Mouse (Mus musculus) MEL (cell line): ENCODE data around the gene Lrrc29. TPM values are rescaled to one million over a fixed set of nuclear protein-coding genes. Genes with fewer than 3 reads are reported as not detected.
A peak's percentile ranks its signal among the peaks of the same experiment; 100 is the strongest.

ENCODE experiments used
- DNase-seq: peaks from one replicate; pipeline ENCODE4 v3.0.0; 2011; ENCODE audit warnings: low read depth, low spot score
- H3K27ac ChIP-seq: 2 replicates; pipeline ENCODE4 v1.5.1; 2012; ENCODE audit warnings: low read depth, mild to moderate bottlenecking, control low read depth, low read length, moderate library complexity; ENCODE audit not compliant: control insufficient read depth
- H3K27me3 ChIP-seq, 2 experiments: fragments of 150-350 bp in 1 of 2; sonication (generic) in 1 of 2; 2 replicates each; pipeline ENCODE4 v1.6.1; 2012; ENCODE audit warnings: low read length in 2 of 2, mild to moderate bottlenecking in 2 of 2, improper control_type of control experiment in 1 of 2, moderate library complexity in 1 of 2; ENCODE audit not compliant: insufficient read depth in 2 of 2, control insufficient read depth in 1 of 2
- H3K36me3 ChIP-seq, 2 experiments: 2 replicates each; pipeline ENCODE4 v1.6.1; 2012 to 2014; ENCODE audit warnings: low read length in 2 of 2, improper control_type of control experiment in 1 of 2, inconsistent platforms in 1 of 2, mild to moderate bottlenecking in 1 of 2; ENCODE audit not compliant: insufficient read depth in 2 of 2, control insufficient read depth in 1 of 2
- H3K4me1 ChIP-seq, 2 experiments: fragments of 150-350 bp in 1 of 2; sonication (generic) in 1 of 2; 2 replicates each; pipeline ENCODE4 v1.6.1; 2012; ENCODE audit warnings: low read length in 2 of 2, improper control_type of control experiment in 1 of 2, mild to moderate bottlenecking in 1 of 2; ENCODE audit not compliant: insufficient read depth in 2 of 2, control insufficient read depth in 1 of 2
- H3K4me3 ChIP-seq, 2 experiments: fragments of 150-350 bp in 1 of 2; sonication (generic) in 1 of 2; 2 replicates each; pipeline ENCODE4 v1.5.1; 2012; ENCODE audit warnings: low read depth in 2 of 2, low read length in 2 of 2, mild to moderate bottlenecking in 2 of 2, moderate library complexity in 2 of 2, control low read depth in 1 of 2, improper control_type of control experiment in 1 of 2; ENCODE audit not compliant: control insufficient read depth in 1 of 2, insufficient read depth in 1 of 2
- H3K79me2 ChIP-seq: 2 replicates; pipeline ENCODE4 v1.6.1; 2012; ENCODE audit warnings: mild to moderate bottlenecking, low read length, moderate library complexity; ENCODE audit not compliant: control insufficient read depth, poor library complexity, insufficient read depth
- H3K9ac ChIP-seq: 2 replicates; pipeline ENCODE4 v1.6.1; 2012; ENCODE audit warnings: low read depth, mild to moderate bottlenecking, control low read depth, low read length, moderate library complexity; ENCODE audit not compliant: control insufficient read depth, poor library complexity, severe bottlenecking
- H3K9me3 ChIP-seq: fragments of 150-350 bp; sonication (generic); replicated peaks from 2 replicates; pipeline ENCODE4 v1.6.1; 2012; ENCODE audit warnings: mild to moderate bottlenecking, low read length, improper control_type of control experiment, moderate library complexity; ENCODE audit not compliant: insufficient read depth
- BHLHE40 ChIP-seq: IDR thresholded peaks from 2 replicates; pipeline ENCODE4 v1.6.1; 2012; ENCODE audit warnings: low read depth, mild to moderate bottlenecking, inconsistent platforms, low read length, improper control_type of control experiment, borderline replicate concordance
- CHD1 ChIP-seq: IDR thresholded peaks from 2 replicates; pipeline ENCODE4 v1.6.1; 2012; ENCODE audit warnings: low read depth, mild to moderate bottlenecking, inconsistent platforms, low read length, improper control_type of control experiment
- CHD2 ChIP-seq: IDR thresholded peaks from 2 replicates; pipeline ENCODE4 v1.6.1; 2011; ENCODE audit warnings: low read length, improper control_type of control experiment
- CTCF ChIP-seq, 3 experiments: IDR thresholded peaks in 2 of 3; conservative IDR thresholded peaks in 1 of 3; 2 replicates each; pipeline ENCODE4 v1.5.1; 2011 to 2012; ENCODE audit warnings: low read length in 3 of 3, low read depth in 2 of 3, mild to moderate bottlenecking in 2 of 3, improper control_type of control experiment in 1 of 3, inconsistent platforms in 1 of 3, mixed read lengths in 1 of 3, moderate library complexity in 1 of 3; ENCODE audit not compliant: control insufficient read depth in 1 of 3, insufficient read depth in 1 of 3, poor library complexity in 1 of 3, severe bottlenecking in 1 of 3
- E2F4 ChIP-seq: IDR thresholded peaks from 2 replicates; pipeline ENCODE4 v1.6.1; 2011; ENCODE audit warnings: low read depth, low read length, improper control_type of control experiment, borderline replicate concordance
- ELF1 ChIP-seq: IDR thresholded peaks from 2 replicates; pipeline ENCODE4 v1.6.1; 2014; ENCODE audit warnings: low read depth, mild to moderate bottlenecking, inconsistent platforms, low read length, improper control_type of control experiment, moderate library complexity
- EP300 ChIP-seq, 2 experiments: IDR thresholded peaks; 2 replicates each; pipeline ENCODE4 v1.6.1; 2011; ENCODE audit warnings: improper control_type of control experiment in 2 of 2, low read length in 2 of 2, low read depth in 1 of 2, mild to moderate bottlenecking in 1 of 2
- ETS1 ChIP-seq: IDR thresholded peaks from 2 replicates; pipeline ENCODE4 v1.6.1; 2012; ENCODE audit warnings: low read depth, mild to moderate bottlenecking, inconsistent platforms, low read length, improper control_type of control experiment, moderate library complexity
- GABPA ChIP-seq: IDR thresholded peaks from 2 replicates; pipeline ENCODE4 v1.6.1; 2012; ENCODE audit warnings: low read depth, mild to moderate bottlenecking, inconsistent platforms, low read length, improper control_type of control experiment, moderate library complexity
- GATA1 ChIP-seq: IDR thresholded peaks from 2 replicates; pipeline ENCODE4 v1.6.1; 2011; ENCODE audit warnings: low read depth, low read length, improper control_type of control experiment
- HCFC1 ChIP-seq: IDR thresholded peaks from 2 replicates; pipeline ENCODE4 v1.6.1; 2012; ENCODE audit warnings: low read depth, mild to moderate bottlenecking, inconsistent platforms, low read length, improper control_type of control experiment, moderate library complexity
- JUND ChIP-seq: IDR thresholded peaks from 2 replicates; pipeline ENCODE4 v1.6.1; 2011; ENCODE audit warnings: low read depth, mild to moderate bottlenecking, improper control_type of control experiment, low read length
- MAFK ChIP-seq: IDR thresholded peaks from 2 replicates; pipeline ENCODE4 v1.6.1; 2011; ENCODE audit warnings: low read depth, mild to moderate bottlenecking, low read length, improper control_type of control experiment, borderline replicate concordance
- MAX ChIP-seq: IDR thresholded peaks from 2 replicates; pipeline ENCODE4 v1.6.1; 2011; ENCODE audit warnings: low read length, improper control_type of control experiment
- MAZ ChIP-seq: IDR thresholded peaks from 2 replicates; pipeline ENCODE4 v1.6.1; 2012; ENCODE audit warnings: low read depth, mild to moderate bottlenecking, inconsistent platforms, low read length, improper control_type of control experiment
- MEF2A ChIP-seq: IDR thresholded peaks from 2 replicates; pipeline ENCODE4 v1.6.1; 2014; ENCODE audit warnings: low read depth, mild to moderate bottlenecking, inconsistent platforms, low read length, improper control_type of control experiment; ENCODE audit not compliant: poor library complexity, insufficient replicate concordance, severe bottlenecking; ENCODE audit errors: extremely low read depth
- MXI1 ChIP-seq: IDR thresholded peaks from 2 replicates; pipeline ENCODE4 v1.6.1; 2011; ENCODE audit warnings: mild to moderate bottlenecking, low read depth, low read length, improper control_type of control experiment
- MYC ChIP-seq: IDR thresholded peaks from 2 replicates; pipeline ENCODE4 v1.6.1; 2011; ENCODE audit warnings: low read depth, mild to moderate bottlenecking, low read length, improper control_type of control experiment, moderate library complexity
- NELFE ChIP-seq: IDR thresholded peaks from 2 replicates; pipeline ENCODE4 v1.6.1; 2011; ENCODE audit warnings: low read depth, low read length, improper control_type of control experiment
- NRF1 ChIP-seq: IDR thresholded peaks from 2 replicates; pipeline ENCODE4 v1.6.1; 2014; ENCODE audit warnings: low read depth, mild to moderate bottlenecking, inconsistent platforms, low read length, improper control_type of control experiment, moderate library complexity; ENCODE audit not compliant: poor library complexity, insufficient read depth, severe bottlenecking
- POLR2A ChIP-seq, 2 experiments: IDR thresholded peaks; 2 replicates each; pipeline ENCODE4 v1.6.1; 2011 to 2012; ENCODE audit warnings: low read length in 2 of 2, mild to moderate bottlenecking in 2 of 2, control low read depth in 1 of 2, improper control_type of control experiment in 1 of 2, low read depth in 1 of 2, moderate library complexity in 1 of 2; ENCODE audit not compliant: control insufficient read depth in 1 of 2, insufficient read depth in 1 of 2, poor library complexity in 1 of 2
- POLR2AphosphoS2 ChIP-seq: IDR thresholded peaks from 2 replicates; pipeline ENCODE4 v1.6.1; 2011; ENCODE audit warnings: low read length, improper control_type of control experiment
- RAD21 ChIP-seq: IDR thresholded peaks from 2 replicates; pipeline ENCODE4 v1.6.1; 2011; ENCODE audit warnings: mild to moderate bottlenecking, low read depth, low read length, improper control_type of control experiment
- RCOR1 ChIP-seq: IDR thresholded peaks from 2 replicates; pipeline ENCODE4 v1.6.1; 2012; ENCODE audit warnings: low read depth, mild to moderate bottlenecking, inconsistent platforms, low read length, improper control_type of control experiment
- SIN3A ChIP-seq: IDR thresholded peaks from 2 replicates; pipeline ENCODE4 v1.6.1; 2012; ENCODE audit warnings: low read length, improper control_type of control experiment, inconsistent platforms
- SMC3 ChIP-seq: IDR thresholded peaks from 2 replicates; pipeline ENCODE4 v1.6.1; 2011; ENCODE audit warnings: low read depth, low read length, improper control_type of control experiment
- TBP ChIP-seq: IDR thresholded peaks from 2 replicates; pipeline ENCODE4 v1.8.0; 2011; ENCODE audit warnings: low read depth, low read length, improper control_type of control experiment
- TCF12 ChIP-seq: IDR thresholded peaks from 2 replicates; pipeline ENCODE4 v1.6.1; 2014; ENCODE audit warnings: low read depth, mild to moderate bottlenecking, inconsistent platforms, low read length, improper control_type of control experiment, moderate library complexity
- UBTF ChIP-seq: IDR thresholded peaks from 2 replicates; pipeline ENCODE4 v1.6.1; 2012; ENCODE audit warnings: low read depth, mild to moderate bottlenecking, inconsistent platforms, low read length, improper control_type of control experiment, moderate library complexity, borderline replicate concordance; ENCODE audit not compliant: insufficient read depth
- USF1 ChIP-seq: IDR thresholded peaks from 2 replicates; pipeline ENCODE4 v1.6.1; 2014; ENCODE audit warnings: low read depth, mild to moderate bottlenecking, inconsistent platforms, low read length, improper control_type of control experiment, moderate library complexity
- USF2 ChIP-seq, 2 experiments: IDR thresholded peaks; 2 replicates each; pipeline ENCODE4 v1.6.1; 2011 to 2012; ENCODE audit warnings: improper control_type of control experiment in 2 of 2, low read length in 2 of 2, borderline replicate concordance in 1 of 2, inconsistent platforms in 1 of 2, low read depth in 1 of 2, mild to moderate bottlenecking in 1 of 2; ENCODE audit not compliant: insufficient read depth in 1 of 2
- ZC3H11A ChIP-seq: IDR thresholded peaks from 2 replicates; pipeline ENCODE4 v1.6.1; 2012; ENCODE audit warnings: low read depth, mild to moderate bottlenecking, inconsistent platforms, low read length, improper control_type of control experiment
- ZKSCAN1 ChIP-seq: IDR thresholded peaks from 2 replicates; pipeline ENCODE4 v1.6.1; 2012; ENCODE audit warnings: low read depth, mild to moderate bottlenecking, inconsistent platforms, low read length, improper control_type of control experiment, moderate library complexity
- ZMIZ1 ChIP-seq: IDR thresholded peaks from 2 replicates; pipeline ENCODE4 v1.6.1; 2012; ENCODE audit warnings: low read depth, mild to moderate bottlenecking, inconsistent platforms, low read length, improper control_type of control experiment, moderate library complexity
- ZNF384 ChIP-seq: IDR thresholded peaks from 2 replicates; pipeline ENCODE4 v1.6.1; 2012; ENCODE audit warnings: low read depth, mild to moderate bottlenecking, inconsistent platforms, low read length, improper control_type of control experiment
- polyA plus RNA-seq, 2 experiments: library from polyadenylated mRNA; stranded (reverse) in 1 of 2; unstranded in 1 of 2; fragments of >175 nt in 1 of 2; fragments of >200 nt in 1 of 2; gene quantifications; 2 replicates each; pipeline versions ENCODE4 v1.2.1 to v1.2.4; 2012; ENCODE audit warnings: low replicate concordance in 2 of 2, low read depth in 1 of 2; ENCODE audit not compliant: insufficient read length in 2 of 2, insufficient read depth in 1 of 2, missing spikeins in 1 of 2
- total RNA-seq: library from RNA; depleted of rRNA; stranded (reverse); fragments of 300-350 nt; gene quantifications from 2 replicates; pipeline ENCODE4 v1.2.3, GENCODE M21; 2012

Gene Lrrc29
- total and polyA plus RNA-seq, 3 experiments: 2.6 to 6.1 TPM; not detected in 1

GRCm38 (mm10) chr8:105288958-105289732, 36.9 kb downstream of the Lrrc29 start:
- peak; percentile 99 for DNase-seq
- Histone ChIP-seq H3K4me1 (peaks cover 4 to 13% of the 10 kb centered on the region in 2 experiments; a peak in 3 of 4 replicates), H3K27ac (peak overlapping the region; percentile 82), H3K9me3 (no peaks in the 10 kb centered on the region), H3K9ac (peak overlapping the region; percentile 76), H3K27me3 (no peaks in the 10 kb centered on the region), H3K4me3 (peak overlapping the region; percentile 74 to 86), H3K36me3 (no peaks in the 10 kb centered on the region; a peak in 1 of 4 replicates), H3K79me2 (peaks cover 3% of the 10 kb centered on the region)
- TF ChIP-seq JUND: no peak
- TF ChIP-seq EP300 (IDR thresholded peaks at IDR 0.05; ENCODE audit: low read depth in 1 of 2, low read length in 2 of 2): no peak
- peak; percentile 25; the same call in 1 of the 2 replicates for TF ChIP-seq MAX
- TF ChIP-seq GATA1: peak; percentile 96
- peak; percentile 95 for TF ChIP-seq TBP
- TF ChIP-seq ETS1: peak; percentile 9; the same call in 1 of the 2 replicates
- TF ChIP-seq BHLHE40: peak; percentile 34; the same call in 1 of the 2 replicates
- TF ChIP-seq GABPA: no peak
- no peak for TF ChIP-seq SMC3
- peak; percentile 75 for TF ChIP-seq ELF1
- TF ChIP-seq MYC: peak; percentile 32; the same call in 1 of the 2 replicates
- no peak for TF ChIP-seq ZC3H11A
- peak; percentile 75 for TF ChIP-seq ZMIZ1
- TF ChIP-seq ZNF384: no peak
- TF ChIP-seq NRF1: peak; percentile 67
- no peak for TF ChIP-seq MAFK
- peak; percentile 68 for TF ChIP-seq TCF12
- TF ChIP-seq POLR2A (IDR thresholded peaks at IDR 0.05; ENCODE audit: control insufficient read depth in 1 of 2, insufficient read depth in 1 of 2, low read depth in 1 of 2, low read length in 2 of 2, poor library complexity in 1 of 2): peak; percentile 81 to 88
- no peak; the same call in 1 of the 2 replicates for TF ChIP-seq MAZ
- no peak for TF ChIP-seq MEF2A
- TF ChIP-seq USF2 (IDR thresholded peaks at IDR 0.05; ENCODE audit: borderline replicate concordance in 1 of 2, insufficient read depth in 1 of 2, low read depth in 1 of 2, low read length in 2 of 2): no peak
- peak; percentile 79 for TF ChIP-seq POLR2AphosphoS2
- no peak for TF ChIP-seq ZKSCAN1
- no peak for TF ChIP-seq CHD1
- peak; percentile 67 for TF ChIP-seq HCFC1
- no peak for TF ChIP-seq RAD21
- no peak for TF ChIP-seq RCOR1
- TF ChIP-seq UBTF: no peak
- peak; percentile 67 for TF ChIP-seq MXI1
- TF ChIP-seq CHD2: 0 out of 2 replicates have a peak, but pooled peaks have one; percentile 6
- TF ChIP-seq E2F4: 0 out of 2 replicates have a peak, but pooled peaks have one; percentile 15
- peak; percentile 51 for TF ChIP-seq USF1
- peak; percentile 87 for TF ChIP-seq NELFE
- TF ChIP-seq SIN3A: peak; percentile 78
- TF ChIP-seq CTCF (IDR thresholded peaks at IDR 0.05 in 2 of 3, conservative IDR thresholded peaks at IDR 0.05 in 1 of 3; ENCODE audit: control insufficient read depth in 1 of 3, insufficient read depth in 1 of 3, low read depth in 2 of 3, low read length in 3 of 3, poor library complexity in 1 of 3, severe bottlenecking in 1 of 3): 0 out of 6 replicates have a peak, but pooled peaks of 1 of the 3 experiments have one; percentile 7
